8 mouse cellular contexts compared by ENCODE assay signal in genomic region chr14:45529411-45530363, GRCm38 (mm10). TPM values are rescaled to one million over a fixed set of nuclear protein-coding genes. Genes with fewer than 3 reads are reported as not detected.
DNase-seq lines count a peak whose midpoint lies in the region; ATAC-seq and TF ChIP-seq lines count a peak whose summit lies in the region.

TSS of gene Fermt2 (minus strand) at chr14:45530118.

- peak within 1 kb of the TSS; percentile 70 for H3K4me2 ChIP-seq in lung, postnatal 0 days (replicated peaks; ENCODE audit: low read depth, low read length)

- peak; percentile 93 for ATAC-seq in lung, postnatal 0 days
- ATAC-seq in inflammation-experienced regulatory T-cells, adult 6 months, result no peak

- TF ChIP-seq EP300 in lung, postnatal 0 days (IDR thresholded peaks at IDR 0.05), result no peak

- peak within 1 kb of the TSS; percentile 97 for H3K27ac ChIP-seq in hindbrain, embryonic 10.5 days
- peak within 1 kb of the TSS; percentile 99 for H3K27ac ChIP-seq in lung, postnatal 0 days (ENCODE audit: low read length)

- under 1% methylated on average over 121 of the region's 126 CpGs for WGBS in hindbrain, embryonic 10.5 days
- 1% methylated on average over 62 of the region's 126 CpGs for WGBS in lung, postnatal 0 days

- H3K36me3 ChIP-seq in hindbrain, embryonic 10.5 days, result peaks cover 3% of the 10 kb centered on the region; the same call in 1 of the 2 replicates
- H3K36me3 ChIP-seq in lung, postnatal 0 days (ENCODE audit: insufficient read depth, low read length), result no peaks in the 10 kb centered on the region

- H3K9me3 ChIP-seq in hindbrain, embryonic 10.5 days, result no peaks in the 10 kb centered on the region
- no peaks in the 10 kb centered on the region for H3K9me3 ChIP-seq in lung, postnatal 0 days (ENCODE audit: low read length)

- peak within 1 kb of the TSS; percentile 82 for H3K4me3 ChIP-seq in hindbrain, embryonic 10.5 days
- H3K4me3 ChIP-seq in lung, postnatal 0 days (ENCODE audit: low read depth, low read length), result peak within 1 kb of the TSS; percentile 88

- H3K9ac ChIP-seq in lung, postnatal 0 days (replicated peaks; ENCODE audit: low read depth), result peak within 1 kb of the TSS; percentile 86

- H3K27me3 ChIP-seq in hindbrain, embryonic 10.5 days (ENCODE audit: insufficient read depth, poor library complexity, severe bottlenecking), result no peaks in the 10 kb centered on the region
- no peaks in the 10 kb centered on the region for H3K27me3 ChIP-seq in lung, postnatal 0 days (replicated peaks; ENCODE audit: insufficient read depth, low read length)

- peak; percentile 89 for DNase-seq in R1 (ENCODE audit: low read depth, low spot score)
- peak; percentile 88 to 90 for DNase-seq in cerebellum, postnatal 10 days
- DNase-seq in frontal cortex, postnatal 14 days (ENCODE audit: low spot score in 2 of 2), result peak; percentile 60
- peak; percentile 91 for DNase-seq in hindbrain, embryonic 10.5 days (ENCODE audit: low spot score)
- peak; percentile 77 to 80 for DNase-seq in layer of hippocampus, postnatal 14 days (ENCODE audit: low spot score in 2 of 2)
- peak; percentile 96 for DNase-seq in lung, postnatal 0 days (ENCODE audit: low spot score)
- DNase-seq in right cerebral cortex, adult 18-20 months, result peak; percentile 79

- H3K4me1 ChIP-seq in hindbrain, embryonic 10.5 days (replicated peaks), result peaks cover 39% of the 10 kb centered on the region
- peaks cover 6% of the 10 kb centered on the region for H3K4me1 ChIP-seq in lung, postnatal 0 days (ENCODE audit: insufficient read depth, low read depth, low read length)

- no peak for TF ChIP-seq CTCF in lung, postnatal 0 days (IDR thresholded peaks at IDR 0.05)

RNA-seq across cellular contexts. Expression of gene Fermt2, which starts in this region (rescaled TPM):
- polyA plus RNA-seq in hindbrain, embryonic 10.5 days (2016; fragmentation: Nextera tagmentation; extraction: Ambion mirVana), result 74.3 and 89.6 TPM in 2 replicates
- total RNA-seq in layer of hippocampus, postnatal 14 days (2021), result 100 to 1,000 TPM; 102 to 105 TPM
- 362 and 383 TPM in 2 replicates for polyA plus RNA-seq in lung, postnatal 0 days (2015; fragmentation: Nextera tagmentation; extraction: Ambion mirVana)
- polyA plus RNA-seq in inflammation-experienced regulatory T-cells, adult 6 months (2017; shearing (Covaris generic)), result not detected

Comparison
In these comparisons a context has a peak if more than half of its experiments do, and no peak if none do; other contexts are left out.
1. RNA of gene Fermt2 (polyA plus RNA-seq): 362 to 383 TPM in lung, postnatal 0 days and 74.3 to 89.6 TPM in hindbrain, embryonic 10.5 days; not detected in inflammation-experienced regulatory T-cells, adult 6 months; every median in the first group is over 10 times any median in the second.
2. Peak in every context shown above with its lines, with median percentiles within 50 percentile points of each other: DNase-seq.